Mouse (Mus musculus) midbrain, embryonic 15.5 days (tissue): Measurements from ENCODE around the gene Ireb2. TPM values are rescaled to one million over a fixed set of nuclear protein-coding genes. Genes with fewer than 3 reads are reported as not detected.

Experiments used
- ATAC-seq: fragments of 200-750 bp; cut with Nextera tagmentation; replicated peaks from 2 replicates; pipeline ENCODE4 v1.8.0; 2017; ENCODE audit warnings: moderate TSS enrichment
- H3K27ac ChIP-seq: fragments of 300-500 bp; sonication (generic); 2 replicates; pipeline ENCODE4 v1.5.1; 2015; ENCODE audit warnings: mild to moderate bottlenecking, inconsistent platforms
- H3K27me3 ChIP-seq: fragments of 300-500 bp; sonication (generic); replicated peaks from 2 replicates; pipeline ENCODE4 v1.6.1; 2015; ENCODE audit warnings: inconsistent platforms
- H3K36me3 ChIP-seq: fragments of 300-500 bp; sonication (generic); replicated peaks from 2 replicates; pipeline ENCODE4 v1.6.1; 2015; ENCODE audit warnings: inconsistent platforms
- H3K4me1 ChIP-seq: fragments of 300-500 bp; sonication (generic); 2 replicates; pipeline ENCODE4 v1.6.1; 2015; ENCODE audit warnings: inconsistent platforms
- H3K4me2 ChIP-seq: fragments of 300-500 bp; sonication (generic); 2 replicates; pipeline ENCODE4 v1.6.1; 2015; ENCODE audit warnings: inconsistent platforms, mild to moderate bottlenecking, moderate library complexity
- H3K4me3 ChIP-seq: fragments of 300-500 bp; sonication (generic); 2 replicates; pipeline ENCODE4 v1.5.1; 2015; ENCODE audit warnings: mild to moderate bottlenecking, inconsistent platforms
- H3K9ac ChIP-seq: fragments of 300-500 bp; sonication (generic); 2 replicates; pipeline ENCODE4 v1.6.1; 2015; ENCODE audit warnings: mild to moderate bottlenecking, inconsistent platforms
- H3K9me3 ChIP-seq: fragments of 300-500 bp; sonication (generic); 2 replicates; pipeline ENCODE4 v1.6.1; 2016; ENCODE audit warnings: inconsistent platforms
- WGBS: fragments of 180-500 bp; shearing (Covaris S2); methylation state at CpG from one replicate; pipeline ENCODE4 v1.1.7; 2015; ENCODE audit warnings: mixed read lengths; 5-methylcytosine and 5-hydroxymethylcytosine counted together
- polyA plus RNA-seq: library from polyadenylated mRNA; unstranded; fragments of >200 nt; fragmentation: Nextera tagmentation; extraction: Ambion mirVana; gene quantifications from 2 replicates; pipeline ENCODE4 v1.2.1, GENCODE M21; 2015

Gene Ireb2
- polyA plus RNA-seq, 1 experiment from 2014 or later, result 41.0 TPM

DNA sequence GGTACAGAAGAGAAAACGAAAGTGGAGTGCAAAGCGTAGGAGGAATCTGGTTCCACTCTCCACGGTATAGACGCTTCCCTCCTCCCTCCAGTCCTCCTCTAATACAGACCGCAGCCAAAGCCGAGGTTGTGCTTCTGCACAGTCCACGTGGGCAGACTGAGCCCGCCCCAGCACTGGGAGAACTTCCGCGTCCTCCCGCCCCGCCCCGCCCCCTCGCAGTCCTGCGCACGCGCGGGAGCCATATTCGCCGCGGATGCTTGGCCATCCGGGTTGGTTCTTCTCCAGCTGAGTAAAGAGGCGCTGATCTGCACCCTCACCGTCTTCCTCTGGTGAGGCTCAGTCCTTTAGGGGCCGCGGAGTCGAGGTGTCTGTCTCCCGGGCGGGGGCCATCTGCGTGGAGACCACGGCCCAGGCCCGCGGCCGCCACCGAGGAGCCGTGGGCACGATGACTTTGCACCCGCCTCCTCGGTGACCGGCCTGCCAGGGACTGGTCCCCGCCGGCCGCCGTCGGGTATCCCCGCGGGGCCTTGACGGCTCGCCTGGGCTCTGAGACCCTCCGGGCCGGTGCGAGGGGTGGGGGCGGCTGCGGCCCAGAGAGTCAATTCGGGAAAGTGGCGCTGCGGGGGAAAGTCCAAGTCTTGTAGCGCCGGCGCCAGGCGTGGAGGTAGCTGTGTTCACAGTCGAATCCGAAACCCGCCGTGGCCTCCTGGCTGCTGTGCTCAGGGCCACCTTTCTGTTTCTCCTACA is 87.2 kb downstream of the Ireb2 start, which contains the start of the genes Psma4 and AY074887:
Gene Psma4 (plus strand): TSS at position 216 of the 747 bp plus-strand sequence.
Gene AY074887 (minus strand): TSS at position 424 of the 747 bp plus-strand sequence.
- Histone ChIP-seq H3K4me2 (peak within 1 kb of the TSS; percentile 64), H3K27ac (peak within 1 kb of the TSS; percentile 87), H3K27me3 (no peaks in the 10 kb centered on the region), H3K36me3 (peaks cover 10% of the 10 kb centered on the region), H3K4me3 (peak within 1 kb of the TSS; percentile 62), H3K4me1 (peaks cover 29% of the 10 kb centered on the region), H3K9ac (peak within 1 kb of the TSS; percentile 73), H3K9me3 (no peaks in the 10 kb centered on the region)
- peak; percentile 100 for ATAC-seq
- under 1% methylated on average over 65 of the region's 65 CpGs for WGBS

DNA sequence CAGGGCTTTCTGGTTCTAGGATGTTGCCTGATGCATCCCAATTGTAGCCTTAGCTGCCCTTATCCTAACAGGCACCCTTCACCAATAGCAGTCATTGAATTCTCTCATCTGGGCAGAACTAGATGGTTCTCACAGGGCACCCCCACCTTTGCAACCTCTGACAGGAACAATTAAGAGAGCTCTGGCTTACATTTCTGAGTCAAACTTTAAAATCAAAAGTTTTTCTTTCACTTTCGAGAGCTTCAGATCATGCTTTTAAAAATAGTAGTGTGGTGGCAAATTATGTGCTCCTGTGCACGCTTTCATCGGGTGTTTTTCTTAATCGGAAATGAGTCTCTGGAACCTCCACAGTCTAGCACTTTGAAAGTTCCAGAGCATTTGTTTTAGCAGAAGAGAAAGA is 97.5 kb downstream of the Ireb2 start:
- Histone ChIP-seq H3K27ac (no peak overlapping the region), H3K4me2 (no peak overlapping the region), H3K9ac (no peak overlapping the region), H3K9me3 (no peaks in the 10 kb centered on the region), H3K27me3 (no peaks in the 10 kb centered on the region), H3K4me1 (no peaks in the 10 kb centered on the region), H3K36me3 (peaks cover 30% of the 10 kb centered on the region), H3K4me3 (no peak overlapping the region)
- 95% methylated on average over 4 of the region's 4 CpGs for WGBS
- no peak for ATAC-seq

Other genes starting within 250 kb of the Ireb2 start
- 17.9 and 22.6 TPM in 2 replicates for gene Acsbg1, start 201.9 kb upstream of the Ireb2 start, polyA plus RNA-seq
- gene Dnaja4, start 164.9 kb upstream of the Ireb2 start, polyA plus RNA-seq, result 7.1 and 7.2 TPM in 2 replicates
- gene Wdr61, start 129.3 kb upstream of the Ireb2 start, polyA plus RNA-seq, result 89.8 and 95.0 TPM in 2 replicates
- 22.4 and 25.1 TPM in 2 replicates for gene Crabp1, start 99.0 kb upstream of the Ireb2 start, polyA plus RNA-seq
- gene Hykk, start 53.5 kb downstream of the Ireb2 start, polyA plus RNA-seq, result 2.0 and 2.2 TPM in 2 replicates
- gene Psma4, start 87.0 kb downstream of the Ireb2 start, polyA plus RNA-seq, result 247 and 251 TPM in 2 replicates
- 1.0 and 1.1 TPM in 2 replicates for gene AY074887, start 87.2 kb downstream of the Ireb2 start, polyA plus RNA-seq
- 3.0 and 3.7 TPM in 2 replicates for gene Chrna5, start 117.1 kb downstream of the Ireb2 start, polyA plus RNA-seq
- 15.1 and 16.2 TPM in 2 replicates for gene Chrna3, start 162.8 kb downstream of the Ireb2 start, polyA plus RNA-seq
- 1.4 and 2.1 TPM in 2 replicates for gene Chrnb4, start 185.0 kb downstream of the Ireb2 start, polyA plus RNA-seq